Mouse (Mus musculus) heart, adult 2 months (tissue): ENCODE results near the gene Ezr.
"Not testable (repeated sequence)": the region's sequence is repeated elsewhere in the genome, so short reads cannot be mapped to it uniquely, and the experiment has no call there.

ENCODE experiments used
- CTCF ChIP-seq: fragments of 200-600 bp; IDR thresholded peaks from 2 replicates; pipeline ENCODE4 v1.8.1; 2022; ENCODE audit warnings: antibody characterized with exemption, mild to moderate bottlenecking, moderate library complexity
- EP300 ChIP-seq: fragments of 200-500 bp; IDR thresholded peaks from 2 replicates; pipeline ENCODE4 v1.6.1; 2011; ENCODE audit warnings: low read depth, low read length, control low read depth; ENCODE audit not compliant: insufficient read depth
- POLR2A ChIP-seq: fragments of 200-500 bp; IDR thresholded peaks from 2 replicates; pipeline ENCODE4 v1.6.1; 2011; ENCODE audit warnings: mild to moderate bottlenecking, low read depth, low read length, control low read depth; ENCODE audit not compliant: insufficient read depth

DNA sequence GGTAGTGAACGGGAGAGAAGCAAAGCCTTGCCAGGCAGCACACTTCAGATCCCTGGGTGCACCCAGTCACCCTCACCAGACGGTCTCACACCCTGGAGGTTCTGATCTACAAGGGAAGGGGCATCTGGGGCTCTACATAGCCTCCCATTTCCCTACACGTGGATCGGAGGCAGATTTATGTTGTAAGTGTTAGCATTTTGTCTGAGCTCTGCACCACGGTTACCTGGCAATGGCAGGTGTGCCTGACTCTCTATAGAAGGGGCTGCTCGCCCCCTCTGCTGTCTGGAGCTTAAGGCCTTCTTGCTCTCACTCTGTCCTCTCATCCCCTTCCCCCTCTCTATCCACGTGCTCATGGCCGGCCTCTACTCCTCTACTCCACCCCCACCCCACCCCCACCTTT lies 86.1 kb downstream of the Ezr start:
- TF ChIP-seq POLR2A, EP300, CTCF: not testable (repeated sequence)
